Mouse (Mus musculus): ENCODE results near the gene D430041D05Rik. TPM values are rescaled to one million over a fixed set of nuclear protein-coding genes. Genes with fewer than 3 reads are reported as not detected.

The D430041D05Rik gene
- total and polyA plus RNA-seq, 3 experiments: not detected

DNA sequence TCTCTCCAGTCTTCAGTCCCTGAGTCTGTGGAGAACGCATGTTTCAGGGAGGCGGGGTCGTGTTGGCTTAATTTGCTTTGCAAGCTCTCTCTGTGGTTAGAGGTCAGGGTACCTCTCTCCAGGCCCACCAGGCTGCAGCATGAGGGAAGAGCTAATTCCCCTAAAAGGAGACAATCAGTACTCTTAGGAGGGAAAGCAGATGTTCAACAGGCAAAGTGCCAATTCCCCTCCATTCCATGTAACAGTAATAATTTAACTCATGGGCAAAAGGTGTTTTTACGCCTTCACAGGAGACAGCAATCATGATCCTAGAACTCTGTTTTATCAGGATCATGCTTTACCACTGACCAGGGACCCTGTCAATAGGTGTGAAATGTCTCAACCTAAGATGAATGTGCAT is 103.7 kb downstream of the D430041D05Rik start:
- DNase-seq (ENCODE audit: extremely low read depth): peak; percentile 4
- in situ Hi-C loops (cut with MboI; ENCODE audit: low pct_ligation_motif_present, low pct_unique_long_range_greater_than_20kb, low sequenced_read_pairs): loop anchor here (25.0 kb wide), 1 partner anchor 170 kb away; no protein-coding TSS in a partner anchor
- H3K79me2 ChIP-seq (replicated peaks; ENCODE audit: control insufficient read depth, extremely low read depth, insufficient read depth, poor library complexity, severe bottlenecking): no peaks in the 10 kb centered on the region
- no peaks in the 10 kb centered on the region for H3K9me3 ChIP-seq (replicated peaks; ENCODE audit: low read length)
- TF ChIP-seq ZNF384 (IDR thresholded peaks at IDR 0.05; ENCODE audit: low read depth, low read length) (no peak), EP300 (IDR thresholded peaks at IDR 0.05; ENCODE audit: low read length) (no peak), ETS1 (conservative IDR thresholded peaks at IDR 0.05; ENCODE audit: low read depth, low read length) (no peak), NRF1 (IDR thresholded peaks at IDR 0.05; ENCODE audit: low read depth, low read length) (no peak), POLR2AphosphoS2 (IDR thresholded peaks at IDR 0.05; ENCODE audit: low read depth, low read length) (no peak), BHLHE40 (IDR thresholded peaks at IDR 0.05; ENCODE audit: low read depth, low read length) (no peak), JUN (IDR thresholded peaks at IDR 0.05; ENCODE audit: insufficient read depth, low read depth, low read length) (no peak), E2F4 (IDR thresholded peaks at IDR 0.05; ENCODE audit: insufficient replicate concordance, low read depth, low read length) (no peak), MEF2A (IDR thresholded peaks at IDR 0.05; ENCODE audit: borderline replicate concordance, low read depth, low read length) (no peak), HCFC1 (IDR thresholded peaks at IDR 0.05; ENCODE audit: low read depth, low read length) (no peak), CHD2 (IDR thresholded peaks at IDR 0.05; ENCODE audit: low read length) (no peak), MYC (IDR thresholded peaks at IDR 0.05; ENCODE audit: low read depth, low read length) (no peak), TCF12 (IDR thresholded peaks at IDR 0.05; ENCODE audit: low read depth, low read length) (no peak)
- H3K4me3 ChIP-seq (replicated peaks in 1 of 3; ENCODE audit: low read depth in 2 of 3, low read length in 2 of 3, poor library complexity in 1 of 3): no peak overlapping the region
- dilution Hi-C loops (cut with MboI; ENCODE audit: extremely low pct_ligation_motif_present, extremely low pct_unique_long_range_greater_than_20kb, low sequenced_read_pairs): no loop called here
- no peaks in the 10 kb centered on the region for H3K27me3 ChIP-seq (replicated peaks)
- peaks cover 0 to 7% of the 10 kb centered on the region in 2 experiments; a peak in 2 of 4 replicates for H3K4me1 ChIP-seq (ENCODE audit: control insufficient read depth in 1 of 2, insufficient read depth in 2 of 2)
- H3K9ac ChIP-seq (ENCODE audit: insufficient read depth, low read depth): no peak overlapping the region
- H3K27ac ChIP-seq (ENCODE audit: insufficient read depth, low read depth): no peak overlapping the region
- H3K36me3 ChIP-seq (replicated peaks in 1 of 2; ENCODE audit: control insufficient read depth in 1 of 2, insufficient read depth in 1 of 2, low read length in 1 of 2): no peaks in the 10 kb centered on the region
- no peak overlapping the region for H3K4me2 ChIP-seq (ENCODE audit: insufficient read depth, low read depth, poor library complexity, severe bottlenecking)

DNA sequence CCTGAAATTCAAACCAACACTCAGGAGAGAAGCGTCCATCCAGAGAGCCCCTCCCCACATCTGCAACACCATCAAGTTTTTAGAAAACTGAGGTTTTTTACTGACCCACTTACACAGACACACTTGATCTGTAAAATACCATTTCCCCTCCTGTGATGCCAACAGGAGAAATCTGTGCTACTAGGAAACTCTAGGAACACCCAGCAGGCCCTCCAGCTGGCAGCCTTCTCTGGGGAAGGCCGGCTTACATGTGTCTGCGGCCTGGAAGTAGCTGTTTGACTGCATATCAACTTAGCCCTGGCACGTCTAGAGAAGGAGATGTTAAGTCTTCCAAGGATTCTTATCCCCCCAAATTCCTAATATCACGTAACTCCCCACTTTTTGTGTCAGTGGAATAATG is 105.1 kb downstream of the D430041D05Rik start:
- H3K9me3 ChIP-seq (replicated peaks; ENCODE audit: low read length): no peaks in the 10 kb centered on the region
- H3K27ac ChIP-seq (ENCODE audit: insufficient read depth, low read depth): no peak overlapping the region
- TF ChIP-seq MXI1 (IDR thresholded peaks at IDR 0.05; ENCODE audit: low read depth, low read length): no peak
- TF ChIP-seq ZKSCAN1 (IDR thresholded peaks at IDR 0.05; ENCODE audit: borderline replicate concordance, low read depth, low read length): no peak
- no peak for TF ChIP-seq NELFE (IDR thresholded peaks at IDR 0.05; ENCODE audit: low read depth, low read length)
- no peak for TF ChIP-seq MYC (IDR thresholded peaks at IDR 0.05; ENCODE audit: low read depth, low read length)
- TF ChIP-seq ZNF384 (IDR thresholded peaks at IDR 0.05; ENCODE audit: low read depth, low read length): no peak
- no peaks in the 10 kb centered on the region for H3K36me3 ChIP-seq (replicated peaks in 1 of 2; ENCODE audit: control insufficient read depth in 1 of 2, insufficient read depth in 1 of 2, low read length in 1 of 2)
- in situ Hi-C loops (cut with MboI; ENCODE audit: low pct_ligation_motif_present, low pct_unique_long_range_greater_than_20kb, low sequenced_read_pairs): loop anchor here (25.0 kb wide), 1 partner anchor 168 kb away; no protein-coding TSS in a partner anchor
- H3K4me3 ChIP-seq (replicated peaks in 1 of 3; ENCODE audit: low read depth in 2 of 3, low read length in 2 of 3, poor library complexity in 1 of 3): no peak overlapping the region
- no peak overlapping the region for H3K4me2 ChIP-seq (ENCODE audit: insufficient read depth, low read depth, poor library complexity, severe bottlenecking)
- H3K79me2 ChIP-seq (replicated peaks; ENCODE audit: control insufficient read depth, extremely low read depth, insufficient read depth, poor library complexity, severe bottlenecking): no peaks in the 10 kb centered on the region
- no peak overlapping the region for H3K9ac ChIP-seq (ENCODE audit: insufficient read depth, low read depth)
- H3K27me3 ChIP-seq (replicated peaks): no peaks in the 10 kb centered on the region
- DNase-seq (ENCODE audit: extremely low read depth): no peak
- dilution Hi-C loops (cut with MboI; ENCODE audit: extremely low pct_ligation_motif_present, extremely low pct_unique_long_range_greater_than_20kb, low sequenced_read_pairs): no loop called here
- peaks cover 0 to 7% of the 10 kb centered on the region in 2 experiments; a peak in 2 of 4 replicates for H3K4me1 ChIP-seq (ENCODE audit: control insufficient read depth in 1 of 2, insufficient read depth in 2 of 2)
